Mouse (Mus musculus) neutrophil, adult 65 days (primary cell): ENCODE results near the gene Methig1. TPM values are rescaled to one million over a fixed set of nuclear protein-coding genes. Genes with fewer than 3 reads are reported as not detected.

Source experiments
- total RNA-seq: library from RNA; stranded (reverse); gene quantifications from 2 replicates; pipeline ENCODE4 v1.2.4, GENCODE M21; 2023

Gene Methig1
- not detected in 2 replicates for total RNA-seq

DNA sequence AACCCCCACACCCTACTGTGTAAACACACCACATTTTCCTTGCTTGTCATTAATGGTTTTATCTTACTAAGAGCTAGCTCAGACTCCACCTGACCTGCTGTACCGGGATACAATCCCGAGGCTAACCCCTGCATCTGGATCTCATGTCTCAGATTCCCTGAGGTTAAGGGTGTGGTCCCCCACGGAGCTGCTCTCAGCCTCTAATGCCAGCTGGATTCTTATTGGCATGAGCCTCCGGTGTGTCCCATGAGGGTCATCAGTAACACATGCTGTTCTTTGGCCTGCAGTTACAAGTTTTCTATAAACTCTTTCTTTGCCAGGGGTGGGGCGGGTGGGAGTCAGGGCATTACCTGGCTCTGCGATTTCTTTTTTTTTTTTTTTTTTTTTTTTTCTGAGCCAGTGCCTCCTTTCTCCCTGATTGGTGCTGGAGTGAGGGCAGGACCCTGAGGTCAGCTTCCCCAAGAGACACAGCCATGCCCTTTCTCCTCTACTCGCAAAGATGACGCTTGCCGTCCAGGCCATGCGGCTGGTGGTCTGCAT, at the start of gene Methig1, which contains the start of gene Mettl7a2:
TSS of gene Methig1 (plus strand) at position 439 of the 540 bp plus-strand sequence.
TSS of gene Mettl7a2 (plus strand) at position 490 of the 540 bp plus-strand sequence.

DNA sequence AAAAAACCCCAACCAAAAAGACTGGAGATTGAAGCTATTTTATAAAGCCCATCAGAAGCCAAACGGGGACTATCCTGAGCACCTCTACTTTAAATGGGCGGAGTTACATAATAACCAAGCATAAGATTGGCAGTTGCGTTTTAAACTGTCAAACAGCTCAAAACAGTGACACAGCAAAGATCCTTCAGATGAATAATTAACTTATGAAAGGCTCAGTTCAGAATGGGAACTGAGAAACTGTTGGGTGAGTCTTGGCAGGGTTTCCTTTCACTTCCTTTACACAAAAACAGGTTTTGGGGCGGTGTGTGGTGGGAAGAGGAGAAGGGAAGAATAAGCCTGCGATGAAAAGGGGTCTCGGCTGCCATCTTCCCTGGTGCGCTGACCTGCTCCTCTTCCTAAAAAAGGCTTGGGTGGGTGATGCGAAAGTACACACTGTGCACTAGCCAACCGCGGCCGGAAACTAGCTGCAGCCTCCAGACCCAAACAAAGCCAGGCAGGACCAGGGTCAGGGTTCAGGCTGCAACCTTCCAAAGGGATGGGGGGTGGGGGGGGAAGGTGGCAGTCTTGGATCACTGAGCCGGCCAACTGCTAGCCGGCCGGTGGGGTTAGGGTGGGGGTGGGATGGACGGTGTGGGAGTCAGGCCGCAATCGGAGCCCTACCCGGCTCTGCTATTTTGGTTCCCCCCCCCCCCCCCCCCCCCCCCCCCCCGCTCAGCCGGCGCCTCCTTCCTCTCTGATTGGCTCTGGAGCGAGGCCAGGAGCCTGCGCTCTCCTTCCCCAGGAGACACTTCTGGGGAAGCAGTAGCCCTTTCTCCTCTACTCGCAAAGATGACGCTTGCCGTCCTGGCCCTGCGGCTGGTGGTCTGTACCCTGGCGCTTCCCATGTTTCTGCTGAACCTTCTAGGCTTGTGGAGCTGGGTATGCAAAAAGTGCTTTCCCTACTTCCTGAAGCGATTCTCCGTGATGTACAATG, 48.6 kb upstream of the Methig1 start, which contains the start of gene Mettl7a1:
TSS of gene Mettl7a1 (plus strand) at position 122 of the 973 bp plus-strand sequence.

DNA sequence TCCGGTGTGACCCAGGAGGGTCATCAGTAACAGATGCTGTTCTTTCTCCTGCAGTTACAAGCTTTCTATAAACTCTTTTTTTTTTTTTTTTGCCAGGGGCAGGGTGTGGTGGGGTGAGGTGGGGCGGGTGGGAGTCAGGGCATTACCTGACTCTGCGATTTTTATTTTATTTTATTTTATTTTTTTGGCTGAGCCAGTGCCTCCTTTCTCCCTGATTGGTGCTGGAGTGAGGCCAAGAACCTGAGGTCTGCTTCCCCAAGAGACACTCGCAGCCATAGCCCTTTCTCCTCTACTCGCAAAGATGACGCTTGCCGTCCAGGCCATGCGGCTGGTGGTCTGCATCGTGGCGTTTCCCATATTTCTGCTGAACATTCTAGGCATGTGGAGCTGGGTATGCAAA, 18.3 kb upstream of the Methig1 start, which contains the start of gene Mettl7a3:
TSS of gene Mettl7a3 (plus strand) at position 301 of the 400 bp plus-strand sequence.

GRCm38 (mm10) chr15:100364242-100364641, 11.3 kb downstream of the Methig1 start, which contains the start of gene Higd1c:
Gene Higd1c (plus strand): TSS chr15:100364542.

DNA sequence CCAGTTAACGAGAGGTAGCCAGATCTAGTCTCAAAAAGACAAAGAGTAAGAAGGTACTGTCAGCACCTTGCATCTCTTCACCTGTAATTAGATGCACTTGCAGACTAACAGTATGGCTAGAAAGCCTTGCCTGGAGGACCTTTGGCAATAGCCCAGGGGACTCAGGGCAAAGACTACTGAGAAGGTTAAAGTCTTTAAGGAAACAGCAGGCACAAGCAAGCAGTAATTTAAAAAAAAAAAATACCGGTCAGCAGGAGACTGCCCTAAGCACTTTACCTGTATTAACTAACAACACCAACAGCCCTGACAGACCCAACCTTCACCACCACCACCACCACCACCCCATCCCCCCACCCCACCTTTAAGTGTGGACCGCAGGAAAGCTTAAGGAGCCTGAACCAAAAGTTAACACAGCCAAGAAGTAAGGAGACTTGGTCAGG, 68.8 kb downstream of the Methig1 start, which contains the start of gene Gm5475:
TSS of gene Gm5475 (plus strand) at position 390 of the 440 bp plus-strand sequence.

GRCm38 (mm10) chr15:100424396-100425122, 71.6 kb downstream of the Methig1 start, which contains the start of gene Slc11a2:
Gene Slc11a2 (minus strand): TSS chr15:100425072.

Other genes with a start within 250 kb of the Methig1 start
- gene Atf1, start 125.3 kb upstream of the Methig1 start, total RNA-seq, result 103 and 113 TPM in 2 replicates
- not detected in 2 replicates for gene Tmprss12, start 72.3 kb upstream of the Methig1 start, total RNA-seq
- gene Mettl7a1, start 49.0 kb upstream of the Methig1 start, total RNA-seq, result 24.9 and 30.9 TPM in 2 replicates
- not detected in 2 replicates for gene Mettl7a3, start 18.2 kb upstream of the Methig1 start, total RNA-seq
- 0.70 and 1.5 TPM in 2 replicates for gene Mettl7a2, start 51 bp downstream of the Methig1 start, total RNA-seq
- gene Higd1c, start 11.4 kb downstream of the Methig1 start, total RNA-seq, result not detected in 2 replicates
- not detected in 2 replicates for gene Gm5475, start 69.0 kb downstream of the Methig1 start, total RNA-seq
- gene Slc11a2, start 71.9 kb downstream of the Methig1 start, total RNA-seq, result 6.9 and 11.2 TPM in 2 replicates
- 8.0 and 11.0 TPM in 2 replicates for gene Letmd1, start 115.9 kb downstream of the Methig1 start, total RNA-seq
- 0.79 and 1.2 TPM in 2 replicates for gene Csrnp2, start 142.3 kb downstream of the Methig1 start, total RNA-seq
- gene Tfcp2, start 198.9 kb downstream of the Methig1 start, total RNA-seq, result 1.4 and 2.0 TPM in 2 replicates
- gene Pou6f1, start 246.8 kb downstream of the Methig1 start, total RNA-seq, result 0.76 and 1.1 TPM in 2 replicates